Mouse (Mus musculus): Measurements from ENCODE around the gene Mrpl50. TPM values are rescaled to one million over a fixed set of nuclear protein-coding genes. Genes with fewer than 3 reads are reported as not detected.
"Not testable (repeated sequence)": the region's sequence is repeated elsewhere in the genome, so short reads cannot be mapped to it uniquely, and the experiment has no call there.

Mrpl50 gene
- total and polyA plus RNA-seq, 3 experiments, result 11.5 to 51.1 (median 46.1) TPM

- no peak for DNase-seq
- no peaks in the 10 kb centered on the region for H3K36me3 ChIP-seq (ENCODE audit: control insufficient read depth, insufficient read depth, low read length)
- no peak overlapping the region for H3K9ac ChIP-seq (ENCODE audit: low read depth, low read length)
- H3K27ac ChIP-seq, result no peak overlapping the region
- WGBS, result 79% methylated on average over 1 of the region's 1 CpGs
- intact Hi-C loops (cut with DNase I), result no loop called here
- H3K4me3 ChIP-seq, result no peak overlapping the region
- no peaks in the 10 kb centered on the region for H3K79me2 ChIP-seq (replicated peaks; ENCODE audit: control insufficient read depth, insufficient read depth, low read length)
- H3K4me1 ChIP-seq (ENCODE audit: control insufficient read depth, insufficient read depth, low read length), result no peaks in the 10 kb centered on the region
- no peaks in the 10 kb centered on the region for H3K27me3 ChIP-seq (ENCODE audit: control insufficient read depth, insufficient read depth, low read length)
- TF ChIP-seq EP300 (IDR thresholded peaks at IDR 0.05; ENCODE audit: insufficient read depth, low read depth, low read length), result no peak
Measured at GRCm38 (mm10) chr4:49503563-49503962, 17.3 kb downstream of the Mrpl50 start.

- DNase-seq; H3K36me3 ChIP-seq (ENCODE audit: control insufficient read depth, insufficient read depth, low read length); H3K4me1 ChIP-seq (ENCODE audit: control insufficient read depth, insufficient read depth, low read length); H3K79me2 ChIP-seq (replicated peaks; ENCODE audit: control insufficient read depth, insufficient read depth, low read length); H3K27me3 ChIP-seq (ENCODE audit: control insufficient read depth, insufficient read depth, low read length); H3K9ac ChIP-seq (ENCODE audit: low read depth, low read length); H3K27ac ChIP-seq; intact Hi-C loops (cut with DNase I); H3K4me3 ChIP-seq: not testable (repeated sequence)
- WGBS, result 77% methylated on average over 3 of the region's 3 CpGs
Measured at GRCm38 (mm10) chr4:49485934-49486650, 34.8 kb downstream of the Mrpl50 start.

- no peaks in the 10 kb centered on the region for H3K79me2 ChIP-seq (replicated peaks; ENCODE audit: control insufficient read depth, insufficient read depth, low read length)
- no peak for DNase-seq
- no peak overlapping the region for H3K9ac ChIP-seq (ENCODE audit: low read depth, low read length)
- no peak for TF ChIP-seq CTCF (IDR thresholded peaks at IDR 0.05)
- TF ChIP-seq EP300 (IDR thresholded peaks at IDR 0.05; ENCODE audit: insufficient read depth, low read depth, low read length), result no peak
- TF ChIP-seq POLR2A (IDR thresholded peaks at IDR 0.05; ENCODE audit: insufficient read depth, low read depth, low read length), result no peak
- no peaks in the 10 kb centered on the region for H3K27me3 ChIP-seq (ENCODE audit: control insufficient read depth, insufficient read depth, low read length)
- H3K4me1 ChIP-seq (ENCODE audit: control insufficient read depth, insufficient read depth, low read length), result no peaks in the 10 kb centered on the region
- no peaks in the 10 kb centered on the region for H3K36me3 ChIP-seq (ENCODE audit: control insufficient read depth, insufficient read depth, low read length)
- intact Hi-C loops (cut with DNase I), result no loop called here
- no peak overlapping the region for H3K4me3 ChIP-seq
- no peak overlapping the region for H3K27ac ChIP-seq
Measured at GRCm38 (mm10) chr4:49485442-49485841, 35.5 kb downstream of the Mrpl50 start.

- 61% methylated on average over 3 of the region's 3 CpGs for WGBS
- H3K4me1 ChIP-seq (ENCODE audit: control insufficient read depth, insufficient read depth, low read length), result no peaks in the 10 kb centered on the region
- H3K79me2 ChIP-seq (replicated peaks; ENCODE audit: control insufficient read depth, insufficient read depth, low read length), result no peaks in the 10 kb centered on the region
- no peak overlapping the region for H3K9ac ChIP-seq (ENCODE audit: low read depth, low read length)
- no peak for TF ChIP-seq CTCF (IDR thresholded peaks at IDR 0.05)
- no peak for TF ChIP-seq EP300 (IDR thresholded peaks at IDR 0.05; ENCODE audit: insufficient read depth, low read depth, low read length)
- TF ChIP-seq POLR2A (IDR thresholded peaks at IDR 0.05; ENCODE audit: insufficient read depth, low read depth, low read length), result no peak
- DNase-seq, result no peak
- intact Hi-C loops (cut with DNase I), result no loop called here
- no peaks in the 10 kb centered on the region for H3K36me3 ChIP-seq (ENCODE audit: control insufficient read depth, insufficient read depth, low read length)
- no peak overlapping the region for H3K27ac ChIP-seq
- no peak overlapping the region for H3K4me3 ChIP-seq
- H3K27me3 ChIP-seq (ENCODE audit: control insufficient read depth, insufficient read depth, low read length), result no peaks in the 10 kb centered on the region
Measured at GRCm38 (mm10) chr4:49480896-49481295, 40.0 kb downstream of the Mrpl50 start.

- Histone ChIP-seq H3K4me1 (ENCODE audit: control insufficient read depth, insufficient read depth, low read length) (no peaks in the 10 kb centered on the region), H3K79me2 (replicated peaks; ENCODE audit: control insufficient read depth, insufficient read depth, low read length) (no peaks in the 10 kb centered on the region), H3K9ac (ENCODE audit: low read depth, low read length) (no peak overlapping the region), H3K36me3 (ENCODE audit: control insufficient read depth, insufficient read depth, low read length) (no peaks in the 10 kb centered on the region), H3K4me3 (no peak overlapping the region), H3K27ac (no peak overlapping the region), H3K27me3 (ENCODE audit: control insufficient read depth, insufficient read depth, low read length) (no peaks in the 10 kb centered on the region)
- 37% methylated on average over 21 of the region's 21 CpGs for WGBS
- DNase-seq, result no peak
- intact Hi-C loops (cut with DNase I), result no loop called here
- TF ChIP-seq EP300 (IDR thresholded peaks at IDR 0.05; ENCODE audit: insufficient read depth, low read depth, low read length), result no peak
- TF ChIP-seq POLR2A (IDR thresholded peaks at IDR 0.05; ENCODE audit: insufficient read depth, low read depth, low read length), result no peak
- no peak for TF ChIP-seq CTCF (IDR thresholded peaks at IDR 0.05)
Measured at GRCm38 (mm10) chr4:49480104-49480760, 40.7 kb downstream of the Mrpl50 start.

- H3K27me3 ChIP-seq (ENCODE audit: control insufficient read depth, insufficient read depth, low read length); H3K27ac ChIP-seq; H3K36me3 ChIP-seq (ENCODE audit: control insufficient read depth, insufficient read depth, low read length); intact Hi-C loops (cut with DNase I); H3K4me1 ChIP-seq (ENCODE audit: control insufficient read depth, insufficient read depth, low read length); DNase-seq; H3K4me3 ChIP-seq; H3K79me2 ChIP-seq (replicated peaks; ENCODE audit: control insufficient read depth, insufficient read depth, low read length); H3K9ac ChIP-seq (ENCODE audit: low read depth, low read length): not testable (repeated sequence)
- WGBS, result 51% methylated on average over 2 of the region's 2 CpGs
Measured at GRCm38 (mm10) chr4:49479035-49479434, 41.9 kb downstream of the Mrpl50 start.
